Mouse (Mus musculus) layer of hippocampus, postnatal 10 days (tissue): ENCODE measurements at regions not wholly inside any gene's neighbourhood (a gene's known extent, or its start where the extent isn't known, plus 50 kb on each side); places are given as distances from the start of the nearest gene placed in this dataset.

Experiments
- DNase-seq, 2 experiments: peaks; one replicate each; pipeline ENCODE4 v3.0.0; 2021; ENCODE audit warnings: low spot score in 2 of 2

DNA sequence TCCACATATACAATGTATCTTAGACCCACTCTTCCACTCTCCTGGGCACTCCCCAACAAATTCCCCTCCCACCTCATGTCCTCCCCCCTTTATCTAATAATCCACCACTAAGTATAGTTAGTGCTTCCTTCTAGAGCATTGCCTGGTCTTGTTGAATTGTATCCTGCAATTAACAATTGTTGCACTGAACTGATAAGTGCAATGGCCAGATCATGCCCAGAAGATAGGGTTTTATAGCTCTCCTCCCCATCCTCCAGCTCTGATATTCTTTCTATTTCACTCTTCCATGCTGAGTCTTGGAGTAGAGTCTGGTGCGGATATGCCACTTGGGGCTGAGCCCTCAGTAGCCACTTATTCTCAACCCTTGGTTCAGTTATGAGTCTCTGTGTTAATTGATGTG, 159.6 kb upstream of the Klf3 start:
- DNase-seq: no peak

DNA sequence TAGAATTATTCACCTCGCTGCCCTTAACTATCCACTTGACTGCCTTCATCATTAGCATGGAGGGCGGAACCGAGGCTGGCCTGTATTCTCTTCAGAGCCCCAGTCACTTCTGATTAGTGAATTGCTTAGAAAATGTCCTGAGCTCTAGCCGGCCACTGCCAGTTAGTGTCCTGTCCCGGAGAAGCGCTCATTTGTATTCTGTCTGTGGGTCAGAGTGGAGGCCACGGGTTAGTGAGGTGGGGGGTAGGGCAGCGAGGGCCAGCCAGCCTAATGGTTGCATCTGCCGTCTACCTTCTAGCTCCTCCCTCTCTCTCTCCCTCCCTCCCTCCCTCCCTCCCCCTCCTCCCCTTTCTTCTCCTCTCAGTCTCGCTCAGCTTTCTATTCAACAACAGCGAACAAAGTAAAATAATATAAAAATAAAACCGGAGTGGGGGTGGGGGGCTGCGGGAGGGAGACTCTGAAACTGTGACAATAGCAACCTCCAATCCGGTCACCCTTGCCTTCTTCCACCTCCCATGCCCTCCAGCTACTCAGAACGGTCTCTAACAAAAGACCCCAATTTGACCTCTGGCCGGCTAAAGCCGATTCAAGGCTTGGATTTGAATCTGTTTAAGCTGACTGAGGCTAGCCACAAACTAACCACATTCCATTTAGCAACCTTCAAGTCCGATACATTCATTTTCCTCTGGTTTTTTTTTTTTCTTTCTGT, 155.6 kb upstream of the Klf3 start:
- peak; percentile 41 to 49 for DNase-seq

DNA sequence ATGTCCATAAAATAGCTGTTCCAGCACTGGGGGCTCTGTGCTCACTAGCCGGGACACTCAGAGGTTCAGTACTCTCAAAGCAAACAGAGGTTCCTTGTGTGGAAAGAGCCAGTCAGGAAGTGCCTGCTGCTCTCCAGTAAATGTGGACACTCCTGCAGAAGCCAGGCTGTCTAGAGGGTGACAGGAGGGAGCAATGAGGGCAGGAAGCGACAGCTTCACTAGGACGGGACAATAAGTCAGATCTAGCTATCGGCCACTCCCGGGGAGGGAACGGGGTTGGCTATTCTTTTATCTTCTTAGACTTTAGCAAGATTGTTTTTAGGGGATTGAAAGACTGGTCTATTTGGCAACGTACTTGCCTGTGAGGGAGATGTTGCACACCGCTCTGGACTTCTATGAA, 154.7 kb upstream of the Klf3 start:
- peak in 1 of 2 experiments; percentile 33 for DNase-seq

DNA sequence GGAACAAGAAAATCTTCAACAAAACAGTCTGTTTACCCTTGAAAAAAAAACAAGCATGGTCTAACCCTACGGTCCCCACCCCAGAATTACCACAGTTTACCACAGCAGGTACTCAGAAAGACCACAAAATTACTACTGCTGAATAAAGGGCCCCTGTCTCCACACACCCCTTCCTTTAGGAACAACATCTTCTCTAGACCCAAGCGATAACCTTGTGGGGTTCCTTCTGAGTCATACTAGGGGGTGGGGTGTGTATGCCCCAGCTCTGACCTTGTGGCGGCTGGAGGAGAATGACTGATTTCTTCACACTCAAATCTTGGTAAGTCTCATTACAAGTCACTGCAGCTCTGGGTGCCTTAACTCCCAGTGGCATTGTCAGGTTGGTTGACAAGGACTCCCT, 151.8 kb upstream of the Klf3 start:
- DNase-seq: no peak

DNA sequence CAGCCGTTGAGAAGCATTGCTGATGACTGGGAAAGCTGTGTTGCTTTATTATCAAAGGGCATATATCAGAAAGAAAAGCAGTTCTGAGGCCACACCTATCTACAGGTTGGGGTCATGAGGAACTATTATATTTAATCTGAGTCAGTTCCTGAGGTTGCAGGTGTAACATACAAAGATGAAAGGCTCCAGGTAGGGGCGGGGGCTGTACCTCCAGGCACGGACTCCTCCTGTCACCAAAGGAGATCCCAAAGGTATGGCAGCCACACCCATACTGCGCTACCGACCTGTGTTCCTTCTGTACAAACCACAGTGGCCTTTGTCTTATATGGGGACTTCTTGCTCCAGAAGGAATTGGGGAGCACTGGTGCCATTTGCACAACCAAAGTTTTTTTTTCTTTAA, 149.4 kb upstream of the Klf3 start:
- no peak for DNase-seq

DNA sequence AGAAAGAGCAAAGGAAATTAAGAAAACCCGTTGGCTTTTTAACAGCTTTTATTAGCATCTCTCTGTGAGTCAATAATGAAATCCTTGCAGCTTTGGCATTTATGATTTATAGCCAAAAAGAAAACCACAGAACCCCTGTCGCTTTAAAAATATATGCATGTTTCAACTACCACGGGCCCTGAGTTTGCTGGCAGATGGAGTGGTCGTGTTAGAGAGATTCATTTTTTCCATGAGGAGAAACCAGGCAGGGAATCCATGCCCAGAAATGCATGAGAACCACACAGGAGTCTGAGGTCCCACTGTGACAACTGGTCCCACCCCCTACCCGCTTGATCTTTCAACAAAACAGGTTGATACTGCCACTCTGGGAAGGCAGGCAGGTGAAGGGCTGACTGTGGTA, 147.9 kb upstream of the Klf3 start:
- no peak for DNase-seq

DNA sequence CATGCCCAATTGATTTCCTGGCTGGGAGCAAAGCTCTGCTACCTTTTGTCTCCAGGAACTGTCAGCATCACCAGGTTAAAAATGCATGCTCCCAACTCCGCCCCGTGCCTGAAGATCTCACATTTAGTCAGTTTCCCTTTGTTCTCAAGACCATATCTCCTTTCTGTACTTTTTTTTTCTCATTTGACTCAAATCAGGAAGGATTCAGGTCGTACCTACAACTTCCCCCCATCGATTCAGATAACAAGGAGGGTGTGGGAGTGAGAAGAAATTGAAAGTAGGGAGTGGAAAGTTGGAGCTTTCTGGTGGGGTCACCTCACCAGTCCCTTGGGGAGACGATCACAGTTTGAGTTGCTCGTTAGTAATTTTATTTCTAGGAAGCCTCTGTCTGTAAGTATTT, 141.2 kb upstream of the Klf3 start:
- no peak for DNase-seq

DNA sequence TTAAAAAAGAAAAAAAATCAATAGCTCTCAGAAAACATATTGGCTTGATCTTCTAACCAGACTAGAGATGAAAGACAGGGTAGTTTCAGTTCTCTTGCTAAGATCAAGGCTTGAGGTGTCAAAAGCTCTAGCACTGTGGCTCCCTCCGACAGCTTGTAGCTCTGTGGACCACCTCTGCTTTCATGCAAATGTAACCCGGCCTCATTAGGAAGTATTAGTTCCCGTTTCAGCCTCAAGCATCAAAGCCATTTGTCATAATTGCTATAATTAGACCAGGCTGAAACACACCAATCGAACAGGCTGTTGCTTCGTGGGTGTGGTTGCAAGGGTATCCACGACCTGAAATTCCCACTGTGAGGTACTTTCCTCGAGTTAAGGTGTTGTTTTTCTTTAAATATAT, 140.7 kb upstream of the Klf3 start:
- DNase-seq: no peak

DNA sequence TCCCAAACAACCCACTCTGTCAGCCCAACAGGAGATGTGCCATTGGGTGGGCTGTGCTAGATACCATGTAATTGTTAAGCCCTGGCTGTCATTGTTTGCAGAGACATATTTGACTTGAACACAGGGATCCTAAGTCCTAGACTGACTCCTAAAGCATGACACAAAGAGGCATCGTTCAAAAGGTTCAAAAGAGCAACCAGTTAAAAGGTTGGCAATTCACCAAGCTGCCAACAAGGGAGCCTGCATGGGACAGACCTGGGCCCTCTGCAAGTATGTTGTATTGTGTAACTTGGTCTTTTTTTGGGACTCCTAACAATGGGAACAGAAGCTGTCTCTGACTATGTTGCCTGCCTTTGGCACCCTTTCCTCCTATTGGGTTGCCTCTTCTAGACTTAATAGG, 139.4 kb upstream of the Klf3 start:
- DNase-seq: no peak

DNA sequence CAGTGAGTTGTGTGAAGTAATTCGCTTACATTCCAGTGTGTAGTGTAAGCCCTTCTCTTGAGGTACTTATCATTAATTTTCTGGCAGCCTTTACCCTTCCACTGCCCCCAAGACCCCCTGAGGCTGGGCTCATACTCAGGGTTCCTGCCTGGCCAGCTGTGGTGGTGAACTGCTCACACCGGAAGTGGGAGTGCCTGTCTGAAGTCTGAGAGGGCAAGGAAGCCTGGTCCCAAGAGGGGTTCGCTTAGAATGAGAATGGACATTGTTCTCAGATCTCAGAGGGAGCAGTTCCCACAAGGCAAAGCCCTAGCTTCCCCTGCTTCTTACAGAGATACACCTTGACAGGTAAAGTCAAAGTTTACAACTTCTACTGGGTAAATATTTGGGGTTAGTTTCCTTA, 138.1 kb upstream of the Klf3 start:
- DNase-seq: no peak

DNA sequence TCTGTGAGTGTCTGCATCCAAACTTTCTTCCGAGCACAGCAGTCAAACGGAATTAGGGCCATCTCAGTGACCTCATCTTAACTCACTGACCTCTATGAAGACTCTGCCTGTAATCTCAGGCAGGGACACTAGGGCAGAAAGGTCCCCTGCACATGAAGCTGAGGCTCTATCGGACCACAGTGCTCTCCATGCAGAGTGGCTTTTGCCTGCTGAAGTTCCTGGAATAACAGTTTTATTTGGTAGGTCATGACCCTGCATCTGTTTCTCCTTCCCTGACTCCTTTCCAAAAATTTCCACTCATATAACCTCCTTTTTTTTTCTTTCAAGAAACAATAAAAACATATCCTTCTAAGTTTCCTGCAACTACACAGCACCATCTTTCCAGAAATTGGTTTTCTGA, 136.9 kb upstream of the Klf3 start:
- DNase-seq: no peak

DNA sequence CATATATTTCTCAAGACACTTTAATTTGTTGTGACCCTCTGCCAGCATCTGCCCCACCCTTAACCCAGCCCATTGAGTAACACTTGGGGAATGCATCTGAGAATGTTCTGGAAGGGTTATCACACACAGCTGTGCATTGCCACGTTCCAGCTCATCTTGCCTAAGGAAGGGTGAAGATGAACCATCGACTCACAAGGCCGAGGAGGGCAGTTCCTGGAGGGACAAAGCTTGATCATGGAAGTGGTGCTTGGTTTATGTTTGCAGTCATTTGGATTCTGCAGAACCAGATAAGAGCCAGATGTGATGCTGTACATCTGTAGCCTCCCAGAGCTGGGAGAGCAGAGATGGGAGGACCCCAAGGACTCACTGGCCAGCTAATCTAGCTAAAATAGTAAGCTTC, 136.1 kb upstream of the Klf3 start:
- DNase-seq: no peak

DNA sequence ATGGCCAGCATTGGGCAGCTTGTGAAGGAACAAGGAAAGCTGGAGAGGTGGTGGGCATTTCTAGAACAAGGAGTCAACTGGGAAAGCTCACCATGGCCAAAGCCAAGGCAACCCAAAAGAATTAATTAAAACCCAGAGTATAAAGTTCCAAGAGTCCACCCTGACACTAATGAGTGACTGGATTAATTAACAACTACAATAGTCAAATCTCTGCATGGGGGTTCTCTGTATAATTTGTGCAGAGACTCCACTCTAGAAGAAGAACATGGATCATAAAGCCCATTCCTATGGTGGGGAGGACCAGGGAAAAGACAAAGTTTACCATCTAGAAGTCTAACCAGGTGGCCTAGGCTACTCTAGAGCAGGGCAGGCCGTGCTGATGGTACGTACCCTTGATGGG, 129.3 kb upstream of the Klf3 start:
- no peak for DNase-seq

DNA sequence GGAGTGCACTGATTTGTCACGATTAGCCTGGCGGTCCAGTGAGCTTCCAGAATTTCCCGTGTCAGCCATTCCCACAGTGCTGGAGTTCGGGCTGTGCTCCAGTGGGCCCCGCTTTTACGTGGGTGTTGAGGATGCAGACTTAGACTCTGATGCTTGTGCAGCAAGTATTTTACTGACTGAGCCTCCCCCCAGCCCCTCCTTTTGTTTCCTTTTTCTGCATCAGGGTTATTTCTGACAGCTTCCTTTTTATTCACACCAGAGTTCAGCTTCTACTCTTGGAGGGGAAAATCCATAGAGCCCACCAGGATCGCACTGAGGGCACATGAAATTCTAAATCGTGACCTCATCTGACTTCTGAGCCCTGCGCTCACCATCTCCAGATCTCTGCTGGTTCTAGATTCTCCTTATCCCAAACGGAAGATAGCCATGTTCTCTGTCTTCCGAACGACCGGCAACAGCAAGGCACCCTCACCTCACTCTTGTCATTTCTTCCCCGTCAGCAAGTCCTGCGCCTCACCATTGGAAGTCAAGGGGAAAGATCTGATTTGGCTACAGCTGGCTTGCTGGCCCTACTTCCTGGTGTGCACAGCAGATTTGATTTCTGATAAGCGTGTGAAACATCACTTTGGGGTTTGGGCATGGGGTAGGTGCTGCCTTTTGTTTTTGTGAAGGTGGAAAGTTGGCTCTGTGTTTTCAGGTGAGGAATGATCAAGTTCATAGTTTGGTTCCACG, 126.8 kb upstream of the Klf3 start:
- DNase-seq: no peak

DNA sequence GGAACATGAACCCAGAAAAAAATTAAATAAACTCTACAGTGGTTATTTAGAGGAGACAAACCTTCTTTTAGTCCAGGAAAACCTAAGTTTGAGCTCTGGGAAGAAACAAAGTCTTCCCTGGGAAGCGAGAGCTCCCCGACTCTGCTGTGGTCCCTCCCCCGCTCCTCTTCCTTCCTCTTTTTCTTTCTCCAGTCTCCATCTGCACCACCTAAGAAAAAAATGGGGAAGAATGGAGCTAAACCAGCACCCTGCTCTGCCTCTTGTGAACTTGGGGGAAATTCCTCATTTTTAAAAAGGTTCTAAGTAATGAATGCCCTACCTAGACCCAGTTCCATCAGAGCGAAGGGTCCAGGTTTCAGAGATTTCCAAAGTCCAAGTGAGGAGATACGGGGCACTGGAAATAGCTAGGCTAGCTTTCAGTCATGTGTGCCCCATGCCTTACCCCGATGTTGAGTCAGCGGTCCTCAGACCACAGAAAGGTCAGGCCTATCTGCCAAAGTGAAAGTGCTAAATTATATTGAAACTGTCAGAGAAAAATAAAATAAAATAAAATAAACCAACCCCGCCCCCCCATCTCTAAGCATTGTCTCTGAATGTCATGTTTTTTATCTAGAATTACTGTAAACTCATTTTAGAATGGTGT, 126.1 kb upstream of the Klf3 start:
- no peak for DNase-seq

DNA sequence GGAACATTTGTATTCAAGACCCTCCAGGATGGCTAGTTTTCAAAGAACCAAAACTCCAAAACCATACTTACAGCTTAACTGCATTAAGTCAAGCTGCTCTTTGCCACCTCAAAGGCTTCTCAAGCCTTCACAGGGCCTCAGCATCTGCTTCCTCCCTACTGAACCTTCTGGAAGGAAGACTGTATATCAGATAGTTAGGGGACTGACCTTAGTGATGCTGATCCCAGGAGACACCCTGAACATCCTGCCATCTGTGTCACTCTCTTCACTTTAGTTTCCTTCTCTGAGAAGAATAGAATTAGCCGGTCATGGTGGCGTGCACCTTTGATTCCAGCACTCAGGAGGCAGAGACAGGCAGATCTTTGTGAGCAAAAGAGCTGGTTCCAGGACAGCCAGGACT, 124.5 kb upstream of the Klf3 start:
- DNase-seq: no peak

DNA sequence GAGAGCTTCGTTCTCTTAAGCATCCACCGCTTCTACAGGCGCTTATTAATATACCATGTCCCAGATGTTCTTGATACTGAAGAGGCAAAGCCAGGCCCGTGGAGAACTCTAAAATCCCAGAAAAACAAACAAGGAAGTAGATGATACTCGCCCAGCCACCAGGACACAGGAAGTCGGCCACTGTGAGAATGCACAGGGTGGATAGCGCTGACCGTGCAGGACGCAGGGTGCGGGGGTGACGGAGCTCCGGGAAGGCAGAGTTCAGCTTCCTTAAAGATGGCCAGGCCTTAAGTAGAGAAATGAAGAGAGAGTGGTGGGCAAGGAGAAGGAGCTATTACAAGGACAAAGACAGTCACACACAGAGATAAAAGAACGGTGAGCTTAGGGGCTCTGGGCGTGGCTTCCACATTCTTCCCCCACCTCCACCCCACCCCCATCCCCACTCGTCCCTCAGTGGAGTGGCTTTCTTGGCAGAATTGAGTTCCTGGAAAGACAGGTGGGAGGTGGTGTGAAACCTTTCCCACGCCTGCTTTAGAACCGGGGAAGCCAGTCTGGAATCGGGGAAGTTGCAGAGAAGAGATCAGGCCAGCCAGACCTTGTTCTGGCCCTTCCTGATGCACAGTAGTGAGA, 123.1 kb upstream of the Klf3 start:
- DNase-seq: no peak

DNA sequence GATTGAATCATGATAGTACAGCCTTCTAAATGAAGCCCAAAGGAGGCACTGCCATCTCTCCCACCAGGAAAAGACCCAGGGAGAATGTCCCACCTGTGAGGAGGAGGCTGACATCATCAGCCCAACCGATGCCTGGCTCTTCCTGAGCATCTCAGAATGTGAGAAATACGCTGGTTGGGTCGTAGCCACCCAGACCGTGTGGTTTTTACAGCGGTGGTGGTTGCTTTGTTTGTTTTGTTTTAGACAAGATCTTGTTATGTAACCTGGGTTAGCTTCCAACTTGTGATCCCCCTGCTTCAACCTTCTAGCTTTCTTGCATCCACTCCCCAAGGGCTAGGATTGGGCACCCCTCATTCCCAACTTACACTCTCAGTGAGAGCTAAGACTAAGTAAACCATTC, 122.0 kb upstream of the Klf3 start:
- no peak for DNase-seq

DNA sequence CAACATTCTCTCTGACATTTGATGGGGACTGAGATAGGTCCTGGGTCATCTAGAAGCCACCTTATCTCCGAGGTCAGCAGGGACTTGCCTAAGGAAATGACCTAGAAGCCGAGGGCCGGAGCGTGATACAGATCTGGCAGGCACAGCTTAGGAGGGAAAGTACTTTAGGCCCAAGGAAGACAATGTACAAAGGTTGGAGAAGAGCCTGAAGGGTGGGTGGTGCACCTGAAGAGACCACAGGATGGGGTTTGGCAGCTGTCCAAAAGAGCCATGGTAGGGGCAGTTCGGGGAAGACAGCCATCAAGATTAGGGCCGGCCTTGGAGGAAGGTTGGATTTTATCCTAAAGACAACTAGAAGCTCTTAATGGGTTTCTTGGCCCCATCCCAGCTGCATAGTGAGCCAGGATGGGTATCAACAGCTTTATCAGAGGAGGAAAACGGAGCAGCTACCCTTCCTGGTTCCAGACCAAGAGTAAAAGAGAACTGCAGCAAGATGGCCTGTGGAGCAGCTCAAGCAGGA, 120.8 kb upstream of the Klf3 start:
- no peak for DNase-seq

DNA sequence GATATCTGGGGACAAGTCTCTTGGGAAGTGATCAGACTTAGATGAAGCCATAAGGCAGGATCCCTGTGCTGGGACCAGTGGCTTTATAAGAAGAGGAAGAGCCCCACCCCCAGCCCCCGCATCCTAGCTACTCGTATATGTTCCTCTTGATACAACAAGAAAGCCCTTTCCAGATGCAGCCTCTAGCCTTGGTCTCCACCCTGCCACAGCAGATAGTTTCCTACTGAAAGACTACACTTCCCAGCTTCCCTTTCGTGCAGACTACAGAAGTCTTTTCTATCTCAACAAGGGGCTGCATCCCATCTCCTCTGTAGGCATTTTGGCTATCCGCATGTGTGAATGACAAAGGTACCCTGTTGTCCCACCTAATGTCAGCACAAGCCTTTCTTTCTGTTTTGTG, 119.8 kb upstream of the Klf3 start:
- no peak for DNase-seq

DNA sequence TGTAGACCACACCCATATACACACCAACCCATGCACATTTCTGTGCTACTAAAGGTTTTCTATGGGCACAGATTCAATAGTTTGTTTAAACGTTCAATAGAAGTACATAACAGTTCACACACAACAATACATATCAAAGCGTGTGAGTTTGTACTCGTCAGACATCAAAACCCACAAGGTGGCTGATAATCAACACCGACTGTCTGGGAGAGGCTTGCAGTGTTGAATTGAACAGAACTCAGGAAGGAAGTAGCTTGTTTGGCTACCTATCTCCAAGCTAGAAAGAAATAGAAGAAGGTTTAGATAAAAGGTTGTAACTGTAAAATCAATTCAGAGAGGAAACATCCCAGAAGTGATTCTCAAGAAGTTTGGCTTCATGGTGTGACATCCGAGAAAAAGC, 118.9 kb upstream of the Klf3 start:
- no peak for DNase-seq

DNA sequence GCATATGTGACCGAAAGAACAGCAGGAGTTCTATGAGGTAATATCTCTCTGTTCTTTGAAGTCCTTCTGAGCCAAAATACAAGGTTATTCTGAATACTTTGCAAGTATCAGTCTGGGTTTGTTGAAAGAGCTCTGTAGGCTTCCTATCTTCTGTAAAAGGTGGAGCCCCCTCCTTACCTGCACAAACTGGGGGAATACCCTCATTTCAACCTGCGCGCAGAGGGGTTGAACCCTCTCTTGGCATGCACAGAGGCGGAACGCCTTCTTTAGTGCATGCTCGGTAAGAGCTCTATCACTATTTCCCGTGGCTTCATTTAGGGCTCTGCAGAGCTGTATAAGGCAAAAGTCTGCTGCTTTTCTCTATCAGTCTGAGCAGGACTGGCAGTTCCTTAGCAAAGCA, 113.0 kb upstream of the Klf3 start:
- no peak for DNase-seq
